Mouse (Mus musculus) NIH3T3 (cell line): ENCODE data around the gene Mast3.

Source experiments
- DNase-seq: peaks from one replicate; pipeline ENCODE4 v3.0.0-alpha.2; 2012; ENCODE audit warnings: low read depth

The Mast3 gene

GRCm38 (mm10) chr8:70804481-70805206 lies at the start of gene Mast3:
Mast3 (minus strand) TSS chr8:70805054.
- DNase-seq = peak; percentile 94

GRCm38 (mm10) chr8:70853863-70854262 lies 49.0 kb upstream of the Mast3 start:
- no peak for DNase-seq

GRCm38 (mm10) chr8:70852595-70853231 lies 47.9 kb upstream of the Mast3 start:
- no peak for DNase-seq

GRCm38 (mm10) chr8:70851837-70852236 lies 47.0 kb upstream of the Mast3 start:
- DNase-seq = no peak

- DNase-seq = no peak
Observed at GRCm38 (mm10) chr8:70850947-70851346, 46.1 kb upstream of the Mast3 start.

- DNase-seq = no peak
Observed at GRCm38 (mm10) chr8:70850132-70850845, 45.4 kb upstream of the Mast3 start.

GRCm38 (mm10) chr8:70849333-70849990 lies 44.6 kb upstream of the Mast3 start:
- peak; percentile 70 for DNase-seq

- DNase-seq = no peak
Observed at GRCm38 (mm10) chr8:70846371-70847154, 41.7 kb upstream of the Mast3 start.

GRCm38 (mm10) chr8:70845108-70845507 lies 40.3 kb upstream of the Mast3 start:
- no peak for DNase-seq

- peak; percentile 94 for DNase-seq
Observed at GRCm38 (mm10) chr8:70844523-70844922, 39.7 kb upstream of the Mast3 start.

- no peak for DNase-seq
Observed at GRCm38 (mm10) chr8:70843941-70844340, 39.1 kb upstream of the Mast3 start.

- no peak for DNase-seq
Observed at GRCm38 (mm10) chr8:70843214-70843773, 38.4 kb upstream of the Mast3 start.

- no peak for DNase-seq
Observed at GRCm38 (mm10) chr8:70842484-70842883, 37.6 kb upstream of the Mast3 start.

- DNase-seq = peak; percentile 93
Observed at GRCm38 (mm10) chr8:70841147-70842072, 36.6 kb upstream of the Mast3 start.

- DNase-seq = no peak
Observed at GRCm38 (mm10) chr8:70840590-70840989, 35.7 kb upstream of the Mast3 start.

- DNase-seq = peak; percentile 100
Observed at GRCm38 (mm10) chr8:70839408-70840351, 34.8 kb upstream of the Mast3 start, which contains the start of gene Arrdc2. Arrdc2 (minus strand) TSS chr8:70839720.

- peak; percentile 87 for DNase-seq
Observed at GRCm38 (mm10) chr8:70838654-70839407, 34.0 kb upstream of the Mast3 start.

- no peak for DNase-seq
Observed at GRCm38 (mm10) chr8:70836666-70837065, 31.8 kb upstream of the Mast3 start.
